8 mouse cellular contexts compared by ENCODE assay signal in genomic region chr11:99574106-99574505, GRCm38 (mm10). TPM values are rescaled to one million over a fixed set of nuclear protein-coding genes. Genes with fewer than 3 reads are reported as not detected.
DNase-seq lines count a peak whose midpoint lies in the region; ATAC-seq lines count a peak whose summit lies in the region.

No protein-coding gene starts in this region.

- H3K4me1 ChIP-seq in forebrain, embryonic 16.5 days (replicated peaks; ENCODE audit: control insufficient read depth, insufficient read depth, low read length) = no peaks in the 10 kb centered on the region
- H3K4me1 ChIP-seq in hindbrain, embryonic 13.5 days (replicated peaks) = 0 out of 2 replicates have a peak, but pooled peaks cover 2% of the 10 kb centered on the region
- H3K4me1 ChIP-seq in megakaryocyte, embryonic 14.5 days = peaks cover 3% of the 10 kb centered on the region; the same call in 1 of the 2 replicates

- WGBS in forebrain, embryonic 16.5 days = 3% methylated on average over 7 of the region's 7 CpGs
- 6% methylated on average over 7 of the region's 7 CpGs for WGBS in hindbrain, embryonic 13.5 days

- H3K27ac ChIP-seq in forebrain, embryonic 16.5 days (ENCODE audit: low read length) = no peak overlapping the region
- no peak overlapping the region for H3K27ac ChIP-seq in hindbrain, embryonic 13.5 days

- H3K9me3 ChIP-seq in forebrain, embryonic 16.5 days (ENCODE audit: control insufficient read depth, low read length) = no peaks in the 10 kb centered on the region
- no peaks in the 10 kb centered on the region for H3K9me3 ChIP-seq in hindbrain, embryonic 13.5 days
- H3K9me3 ChIP-seq in megakaryocyte, embryonic 14.5 days = no peaks in the 10 kb centered on the region

- no peaks in the 10 kb centered on the region for H3K36me3 ChIP-seq in forebrain, embryonic 16.5 days (ENCODE audit: control insufficient read depth, insufficient read depth)
- no peaks in the 10 kb centered on the region for H3K36me3 ChIP-seq in hindbrain, embryonic 13.5 days
- no peaks in the 10 kb centered on the region for H3K36me3 ChIP-seq in megakaryocyte, embryonic 14.5 days (replicated peaks; ENCODE audit: low read length)

- ATAC-seq in forebrain, embryonic 16.5 days = peak; percentile 78
- ATAC-seq in hindbrain, embryonic 13.5 days (ENCODE audit: low FRiP score) = no peak

- H3K9ac ChIP-seq in forebrain, embryonic 16.5 days (replicated peaks; ENCODE audit: low read depth, low read length) = 0 out of 2 replicates have a peak overlapping the region, but pooled peaks have one; percentile 10
- H3K9ac ChIP-seq in hindbrain, embryonic 13.5 days = no peak overlapping the region; the same call in 1 of the 2 replicates

- peak; percentile 75 for DNase-seq in NIH3T3 (ENCODE audit: low read depth)
- DNase-seq in cerebellum, adult 18-20 months = peak; percentile 54 to 55
- DNase-seq in layer of hippocampus, postnatal 10 days (ENCODE audit: low spot score in 2 of 2) = peak; percentile 74 to 78
- peak; percentile 65 for DNase-seq in right cerebral cortex, postnatal 14 days
- DNase-seq in urinary bladder, postnatal 36 days (ENCODE audit: low spot score in 2 of 2) = peak; percentile 65 to 77

- H3K4me2 ChIP-seq in forebrain, embryonic 16.5 days (ENCODE audit: low read length) = peak overlapping the region; percentile 44
- H3K4me2 ChIP-seq in hindbrain, embryonic 13.5 days = peak overlapping the region; percentile 45

- H3K4me3 ChIP-seq in forebrain, embryonic 16.5 days (replicated peaks; ENCODE audit: low read length) = no peak overlapping the region; the same call in 1 of the 2 replicates
- H3K4me3 ChIP-seq in hindbrain, embryonic 13.5 days = no peak overlapping the region
- H3K4me3 ChIP-seq in megakaryocyte, embryonic 14.5 days (replicated peaks) = peak overlapping the region; percentile 62

- H3K27me3 ChIP-seq in forebrain, embryonic 16.5 days (replicated peaks; ENCODE audit: control insufficient read depth, insufficient read depth, low read length) = no peaks in the 10 kb centered on the region
- no peaks in the 10 kb centered on the region for H3K27me3 ChIP-seq in hindbrain, embryonic 13.5 days
- H3K27me3 ChIP-seq in megakaryocyte, embryonic 14.5 days (replicated peaks) = peaks cover 2% of the 10 kb centered on the region

RNA-seq across cellular contexts. Expression of gene Krtap1-5, which starts 6.7 kb away (rescaled TPM):
- not detected in 2 replicates for polyA plus RNA-seq in forebrain, embryonic 16.5 days (2015; fragmentation: Nextera tagmentation; extraction: Ambion mirVana)
- not detected in 2 replicates for polyA plus RNA-seq in hindbrain, embryonic 13.5 days (2015; fragmentation: Nextera tagmentation; extraction: Ambion mirVana)
- total RNA-seq in layer of hippocampus, postnatal 10 days (2021) = not detected
- polyA plus RNA-seq in megakaryocyte, embryonic 14.5 days (2012; ENCODE audit: insufficient read depth, low replicate concordance) = not detected in 2 replicates

RNA-seq across cellular contexts. Expression of gene Krtap3-1, which starts 7.7 kb away (rescaled TPM):
- polyA plus RNA-seq in forebrain, embryonic 16.5 days (2015; fragmentation: Nextera tagmentation; extraction: Ambion mirVana) = not detected in 2 replicates
- polyA plus RNA-seq in hindbrain, embryonic 13.5 days (2015; fragmentation: Nextera tagmentation; extraction: Ambion mirVana) = not detected in 2 replicates
- total RNA-seq in layer of hippocampus, postnatal 10 days (2021) = not detected
- not detected in 2 replicates for polyA plus RNA-seq in megakaryocyte, embryonic 14.5 days (2012; ENCODE audit: insufficient read depth, low replicate concordance)

RNA-seq across cellular contexts. Expression of gene Krtap1-4, which starts 9.3 kb away (rescaled TPM):
- polyA plus RNA-seq in forebrain, embryonic 16.5 days (2015; fragmentation: Nextera tagmentation; extraction: Ambion mirVana) = not detected in 2 replicates
- polyA plus RNA-seq in hindbrain, embryonic 13.5 days (2015; fragmentation: Nextera tagmentation; extraction: Ambion mirVana) = not detected in 2 replicates
- not detected for total RNA-seq in layer of hippocampus, postnatal 10 days (2021)
- polyA plus RNA-seq in megakaryocyte, embryonic 14.5 days (2012; ENCODE audit: insufficient read depth, low replicate concordance) = not detected in 2 replicates

RNA-seq across cellular contexts. Expression of gene Gm11939, which starts 14.8 kb away (rescaled TPM):
- not detected in 2 replicates for polyA plus RNA-seq in forebrain, embryonic 16.5 days (2015; fragmentation: Nextera tagmentation; extraction: Ambion mirVana)
- polyA plus RNA-seq in hindbrain, embryonic 13.5 days (2015; fragmentation: Nextera tagmentation; extraction: Ambion mirVana) = not detected in 2 replicates
- not detected for total RNA-seq in layer of hippocampus, postnatal 10 days (2021)
- polyA plus RNA-seq in megakaryocyte, embryonic 14.5 days (2012; ENCODE audit: insufficient read depth, low replicate concordance) = not detected in 2 replicates

RNA-seq across cellular contexts. Expression of gene Krtap1-3, which starts 17.0 kb away (rescaled TPM):
- polyA plus RNA-seq in forebrain, embryonic 16.5 days (2015; fragmentation: Nextera tagmentation; extraction: Ambion mirVana) = not detected in 2 replicates
- not detected in 2 replicates for polyA plus RNA-seq in hindbrain, embryonic 13.5 days (2015; fragmentation: Nextera tagmentation; extraction: Ambion mirVana)
- total RNA-seq in layer of hippocampus, postnatal 10 days (2021) = not detected
- polyA plus RNA-seq in megakaryocyte, embryonic 14.5 days (2012; ENCODE audit: insufficient read depth, low replicate concordance) = not detected in 2 replicates
